Mouse (Mus musculus): ENCODE data around the gene Zscan10. TPM values are rescaled to one million over a fixed set of nuclear protein-coding genes. Genes with fewer than 3 reads are reported as not detected.
A peak's percentile ranks its signal among the peaks of the same experiment; 100 is the strongest.
"Not testable (repeated sequence)": the region's sequence is repeated elsewhere in the genome, so short reads cannot be mapped to it uniquely, and the experiment has no call there.

Zscan10 gene
- polyA plus RNA-seq, 1 experiment from 2014 or later: 0.25 TPM

DNA sequence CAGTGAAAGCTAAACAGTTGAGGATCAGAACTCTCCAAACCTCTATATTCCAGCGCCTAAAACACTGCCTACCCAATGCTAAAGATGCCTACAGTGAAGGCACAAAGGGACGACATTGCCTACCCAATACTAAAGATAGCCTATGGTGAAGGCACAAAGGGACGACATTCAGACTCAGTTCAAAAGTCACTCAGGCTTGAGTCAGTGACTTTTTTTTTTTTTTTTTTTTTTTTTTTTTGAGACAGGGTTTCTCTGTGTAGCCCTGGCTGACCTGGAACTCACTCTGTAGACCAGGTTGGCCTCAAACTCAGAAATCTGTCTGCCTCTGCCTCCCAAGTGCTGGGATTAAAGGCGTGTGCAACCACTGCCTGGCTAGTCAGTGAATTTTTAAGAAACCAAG, 5.5 kb upstream of the Zscan10 start:
- not testable (repeated sequence) for H3K27ac ChIP-seq (replicated peaks); H3K4me3 ChIP-seq; H3K9ac ChIP-seq; H3K4me2 ChIP-seq; H3K27me3 ChIP-seq; ATAC-seq (ENCODE audit: low FRiP score, low read depth); H3K36me3 ChIP-seq; H3K9me3 ChIP-seq
- WGBS: 71% methylated on average over 4 of the region's 4 CpGs
- H3K4me1 ChIP-seq (replicated peaks): peaks cover 26% of the 10 kb centered on the region

DNA sequence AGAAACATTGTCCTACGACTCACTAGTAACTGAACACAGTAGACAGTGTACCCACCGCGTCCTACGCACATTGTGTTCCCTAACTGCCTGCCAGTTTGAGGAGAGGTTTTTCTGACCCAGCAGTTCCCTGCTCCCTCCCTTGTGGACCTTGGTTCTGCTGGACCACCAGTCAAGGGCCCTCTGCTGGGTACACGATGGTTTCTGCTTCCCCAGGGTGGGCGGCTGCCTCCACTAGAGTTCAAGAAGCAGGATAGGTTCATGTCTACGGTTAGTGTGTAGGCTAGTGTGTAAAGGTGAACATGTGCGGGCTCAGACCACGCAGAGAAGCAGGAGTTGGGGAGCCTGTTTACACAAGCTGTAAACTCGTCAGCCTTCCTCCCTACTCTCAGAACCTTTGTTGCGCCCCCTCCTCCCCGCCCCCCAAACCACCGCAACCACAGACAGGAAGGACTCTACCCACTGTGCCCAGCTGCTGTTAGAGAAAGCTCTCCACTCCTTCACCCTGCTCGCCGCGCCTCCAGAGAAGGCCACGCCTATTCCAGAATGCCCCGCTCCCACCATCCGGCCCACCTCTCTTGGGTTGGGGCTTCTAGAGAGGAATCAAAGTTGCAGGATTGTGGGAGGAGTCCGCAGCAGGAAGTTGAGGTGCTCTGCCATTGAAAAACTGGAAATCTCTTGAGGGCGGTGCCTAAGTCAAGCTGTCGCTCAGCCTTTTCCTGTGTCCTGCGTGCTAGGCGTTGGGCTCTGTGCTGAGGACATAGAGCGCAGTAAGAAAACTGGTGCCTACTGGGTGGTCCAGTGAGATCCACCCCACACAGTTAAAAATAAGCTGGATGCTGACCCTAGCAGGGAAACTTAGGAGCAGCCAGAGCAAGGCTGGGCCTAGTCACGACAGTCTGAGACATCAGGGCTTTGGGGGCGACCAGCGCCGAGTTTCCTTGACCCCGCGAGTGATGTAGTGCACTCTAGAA, 1.8 kb upstream of the Zscan10 start, which contains the start of gene Zfp13:
Zfp13 (minus strand) TSS at position 906 of the 971 bp plus-strand sequence.
- no peaks in the 10 kb centered on the region for H3K27me3 ChIP-seq
- peaks cover 15% of the 10 kb centered on the region for H3K4me1 ChIP-seq (replicated peaks)
- H3K27ac ChIP-seq (replicated peaks): peak within 1 kb of the TSS; percentile 68
- 10% methylated on average over 31 of the region's 31 CpGs for WGBS
- peak; percentile 93 for ATAC-seq (ENCODE audit: low FRiP score, low read depth)
- peak within 1 kb of the TSS; percentile 43 for H3K9ac ChIP-seq
- H3K36me3 ChIP-seq: no peaks in the 10 kb centered on the region
- H3K9me3 ChIP-seq: no peaks in the 10 kb centered on the region
- peak within 1 kb of the TSS; percentile 74 for H3K4me2 ChIP-seq
- peak within 1 kb of the TSS; percentile 44 for H3K4me3 ChIP-seq

DNA sequence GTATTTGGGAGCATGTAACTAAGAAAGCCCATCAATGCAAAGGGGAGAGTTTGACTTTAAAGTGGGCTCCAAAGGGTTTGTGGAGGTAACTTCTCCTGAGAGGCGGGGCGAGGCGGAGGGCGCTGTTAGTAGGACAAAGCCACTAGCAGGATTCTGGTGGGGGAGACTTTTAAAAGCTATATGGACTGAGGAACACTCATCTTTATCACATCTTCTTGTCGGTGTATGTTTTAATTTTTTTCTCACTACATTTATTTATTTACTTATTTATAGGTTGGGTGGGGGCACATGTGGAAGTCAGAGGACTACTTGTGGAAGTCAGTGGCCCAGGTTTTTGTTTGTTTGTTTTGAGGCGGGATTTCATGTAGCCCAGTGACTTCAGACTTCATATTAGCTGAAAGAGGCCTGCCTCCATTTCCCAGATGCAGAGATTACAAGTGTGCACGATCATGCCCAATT, 1.0 kb upstream of the Zscan10 start:
- Histone ChIP-seq H3K9ac (peak overlapping the region; percentile 43), H3K27ac (replicated peaks) (peak overlapping the region; percentile 68)
- WGBS: 50% methylated on average over 7 of the region's 7 CpGs

DNA sequence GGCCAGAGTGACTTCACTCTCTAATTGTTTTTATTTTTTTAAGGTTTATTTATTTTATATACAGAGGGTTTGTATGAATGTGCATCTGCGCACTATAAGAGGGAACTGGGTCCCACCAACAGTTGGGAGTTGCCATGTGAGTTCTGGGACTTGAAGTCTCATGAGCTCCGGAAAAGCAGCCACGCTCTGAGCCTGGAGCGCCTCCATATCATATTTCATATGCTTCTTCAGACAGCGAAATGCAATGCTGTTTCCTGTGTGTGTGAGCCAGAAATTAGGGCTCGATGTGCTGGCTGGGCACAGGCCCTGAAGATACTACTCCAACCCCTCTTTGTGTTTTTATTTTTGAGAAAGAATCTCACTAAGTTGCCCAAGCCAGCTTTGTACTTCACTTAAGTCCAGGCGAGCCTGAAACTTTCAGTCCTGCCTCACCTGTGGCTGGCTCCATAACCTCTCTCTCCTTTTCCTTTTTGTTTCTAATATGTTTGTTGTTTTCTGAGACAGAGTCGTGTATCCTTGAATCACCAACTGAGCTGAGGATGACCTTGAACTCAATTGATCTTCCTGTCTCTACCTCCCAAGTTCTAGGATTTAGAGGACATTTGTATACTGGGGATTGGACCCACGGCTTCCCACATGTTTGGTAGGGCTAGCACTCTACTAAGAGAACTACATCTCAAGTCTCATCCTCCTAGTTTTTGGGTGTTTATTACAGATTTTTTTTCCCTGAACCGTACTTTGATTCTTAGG, 1.4 kb downstream of the Zscan10 start:
- no peak overlapping the region for H3K4me3 ChIP-seq
- H3K27me3 ChIP-seq: no peaks in the 10 kb centered on the region
- 54% methylated on average over 10 of the region's 10 CpGs for WGBS
- H3K36me3 ChIP-seq: no peaks in the 10 kb centered on the region
- no peak overlapping the region for H3K4me2 ChIP-seq
- no peak for ATAC-seq (ENCODE audit: low FRiP score, low read depth)
- H3K9me3 ChIP-seq: no peaks in the 10 kb centered on the region
- no peak overlapping the region for H3K27ac ChIP-seq (replicated peaks)
- peaks cover 15% of the 10 kb centered on the region for H3K4me1 ChIP-seq (replicated peaks)
- H3K9ac ChIP-seq: no peak overlapping the region

More for the DNA sequence above, 1.0 kb upstream of the Zscan10 start:
- Histone ChIP-seq H3K4me2 (peak overlapping the region; percentile 74), H3K9me3 (no peaks in the 10 kb centered on the region), H3K36me3 (no peaks in the 10 kb centered on the region), H3K27me3 (no peaks in the 10 kb centered on the region), H3K4me3 (peak overlapping the region; percentile 44), H3K4me1 (replicated peaks) (peaks cover 15% of the 10 kb centered on the region)
- ATAC-seq (ENCODE audit: low FRiP score, low read depth): no peak

DNA sequence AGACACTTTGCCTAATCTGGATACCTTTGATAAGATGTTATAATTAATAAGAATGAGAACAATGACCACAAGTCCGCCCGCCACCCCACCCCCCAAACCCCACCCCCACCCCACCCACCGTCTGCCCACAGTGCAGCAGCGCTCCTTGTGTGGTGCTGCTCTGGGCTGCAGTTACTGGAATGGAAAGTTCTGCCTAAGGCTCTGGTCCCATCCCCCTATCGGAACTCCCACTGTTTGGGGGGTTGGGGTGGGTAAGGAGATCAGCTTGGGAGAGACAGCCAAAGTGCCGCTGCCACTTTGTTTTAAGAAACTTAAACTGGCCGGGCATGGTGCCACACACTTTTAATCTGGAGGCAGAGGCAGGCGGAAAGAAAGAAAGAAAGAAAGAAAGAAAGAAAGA, 2.4 kb downstream of the Zscan10 start:
- peaks cover 15% of the 10 kb centered on the region for H3K4me1 ChIP-seq (replicated peaks)
- H3K9ac ChIP-seq: no peak overlapping the region
- H3K9me3 ChIP-seq: no peaks in the 10 kb centered on the region
- 23% methylated on average over 8 of the region's 8 CpGs for WGBS
- no peak for ATAC-seq (ENCODE audit: low FRiP score, low read depth)
- no peak overlapping the region for H3K27ac ChIP-seq (replicated peaks)
- no peak overlapping the region for H3K4me3 ChIP-seq
- H3K4me2 ChIP-seq: no peak overlapping the region; the same call in 1 of the 2 replicates
- H3K27me3 ChIP-seq: no peaks in the 10 kb centered on the region
- no peaks in the 10 kb centered on the region for H3K36me3 ChIP-seq

DNA sequence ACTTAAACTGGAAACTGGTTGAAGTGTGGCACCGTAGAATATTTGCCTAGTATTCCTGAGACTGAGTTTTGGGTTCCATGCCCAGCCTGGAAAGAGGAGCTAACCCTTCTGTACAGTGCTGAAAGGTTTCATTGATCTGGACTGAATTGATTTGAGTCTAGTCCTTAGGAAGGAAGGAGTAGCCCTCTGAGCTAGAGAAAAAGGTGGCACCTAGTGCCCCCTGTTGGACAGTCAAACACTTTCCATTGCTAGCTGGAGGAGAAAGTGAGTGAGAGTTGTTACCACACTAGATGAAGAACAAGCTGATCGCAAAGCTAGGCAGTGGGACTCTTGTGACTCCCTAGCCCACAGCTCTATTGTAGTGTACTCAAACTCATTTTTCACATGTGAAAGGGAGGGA, 2.9 kb downstream of the Zscan10 start:
- Histone ChIP-seq H3K9me3 (no peaks in the 10 kb centered on the region), H3K4me2 (no peak overlapping the region; the same call in 1 of the 2 replicates), H3K36me3 (no peaks in the 10 kb centered on the region), H3K4me1 (replicated peaks) (peaks cover 11% of the 10 kb centered on the region), H3K27ac (replicated peaks) (no peak overlapping the region), H3K27me3 (no peaks in the 10 kb centered on the region), H3K9ac (no peak overlapping the region), H3K4me3 (no peak overlapping the region)
- WGBS: 59% methylated on average over 2 of the region's 2 CpGs
- ATAC-seq (ENCODE audit: low FRiP score, low read depth): no peak

DNA sequence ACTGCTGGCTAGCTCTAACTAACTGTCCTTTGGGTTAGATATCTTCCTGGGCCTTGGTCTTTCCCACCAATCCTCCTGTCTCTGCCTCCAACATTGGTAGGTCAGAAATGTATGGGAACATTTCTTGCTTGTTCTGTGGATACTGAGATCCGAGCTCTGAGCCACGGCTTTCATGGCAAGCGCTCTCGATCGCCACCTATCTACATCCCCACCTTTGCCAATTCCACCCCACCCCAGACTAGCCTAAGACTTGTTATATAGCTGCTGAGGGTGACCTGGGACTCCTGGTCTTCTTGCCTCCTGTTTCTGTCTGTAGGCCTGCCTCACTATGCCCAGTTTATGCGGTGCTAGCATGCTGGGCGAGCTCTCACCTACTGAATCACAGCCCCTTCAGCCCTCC, 3.7 kb downstream of the Zscan10 start:
- Histone ChIP-seq H3K4me1 (replicated peaks) (peaks cover 2% of the 10 kb centered on the region), H3K36me3 (no peaks in the 10 kb centered on the region), H3K4me3 (no peak overlapping the region), H3K27ac (replicated peaks) (no peak overlapping the region), H3K27me3 (no peaks in the 10 kb centered on the region), H3K9me3 (no peaks in the 10 kb centered on the region), H3K4me2 (no peak overlapping the region), H3K9ac (no peak overlapping the region)
- ATAC-seq (ENCODE audit: low FRiP score, low read depth): no peak
- 85% methylated on average over 7 of the region's 7 CpGs for WGBS

DNA sequence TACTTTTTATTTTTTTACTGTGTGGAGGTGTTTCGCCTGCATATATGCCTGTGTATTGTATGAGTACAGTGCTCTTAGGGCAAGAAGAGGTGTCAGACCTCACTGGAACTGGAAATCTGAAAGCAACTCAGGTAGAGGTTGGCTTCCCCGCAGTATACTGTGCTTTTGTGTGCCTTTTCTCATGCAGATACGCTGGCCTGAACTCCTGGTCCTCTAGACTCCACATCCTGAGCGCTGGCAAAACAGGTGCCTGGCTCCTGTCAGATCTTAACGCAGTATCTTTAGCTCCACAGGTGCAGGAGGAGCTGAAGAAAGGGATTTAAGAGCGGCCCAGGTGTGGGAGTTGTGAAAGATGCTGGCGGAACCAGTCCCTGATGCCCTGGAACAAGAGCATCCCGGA, 4.6 kb downstream of the Zscan10 start:
- H3K4me3 ChIP-seq: no peak overlapping the region
- H3K27ac ChIP-seq (replicated peaks): no peak overlapping the region
- no peaks in the 10 kb centered on the region for H3K4me1 ChIP-seq (replicated peaks)
- ATAC-seq (ENCODE audit: low FRiP score, low read depth): no peak
- no peaks in the 10 kb centered on the region for H3K9me3 ChIP-seq
- H3K36me3 ChIP-seq: no peaks in the 10 kb centered on the region
- no peaks in the 10 kb centered on the region for H3K27me3 ChIP-seq
- no peak overlapping the region for H3K4me2 ChIP-seq
- no peak overlapping the region for H3K9ac ChIP-seq
- WGBS: 85% methylated on average over 8 of the region's 8 CpGs

DNA sequence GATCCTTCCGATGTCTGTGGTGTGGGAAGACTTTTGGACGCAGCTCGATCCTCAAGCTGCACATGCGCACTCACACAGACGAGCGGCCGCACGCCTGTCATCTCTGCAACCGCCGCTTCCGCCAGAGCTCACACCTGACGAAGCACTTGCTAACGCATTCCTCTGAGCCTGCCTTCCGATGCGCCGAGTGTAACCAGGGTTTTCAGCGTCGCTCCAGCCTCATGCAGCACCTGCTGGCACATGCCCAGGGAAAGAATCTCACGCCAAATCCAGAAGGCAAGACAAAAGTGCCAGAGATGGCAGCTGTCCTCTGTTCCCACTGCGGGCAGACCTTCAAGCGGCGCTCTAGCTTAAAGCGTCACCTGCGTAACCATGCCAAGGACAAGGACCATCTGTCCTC, 9.0 kb downstream of the Zscan10 start:
- no peaks in the 10 kb centered on the region for H3K36me3 ChIP-seq
- H3K4me3 ChIP-seq: no peak overlapping the region
- ATAC-seq (ENCODE audit: low FRiP score, low read depth): no peak
- WGBS: 93% methylated on average over 24 of the region's 24 CpGs
- H3K4me2 ChIP-seq: no peak overlapping the region
- H3K27ac ChIP-seq (replicated peaks): no peak overlapping the region
- H3K4me1 ChIP-seq (replicated peaks): no peaks in the 10 kb centered on the region
- H3K9ac ChIP-seq: no peak overlapping the region
- no peaks in the 10 kb centered on the region for H3K27me3 ChIP-seq
- H3K9me3 ChIP-seq: no peaks in the 10 kb centered on the region

DNA sequence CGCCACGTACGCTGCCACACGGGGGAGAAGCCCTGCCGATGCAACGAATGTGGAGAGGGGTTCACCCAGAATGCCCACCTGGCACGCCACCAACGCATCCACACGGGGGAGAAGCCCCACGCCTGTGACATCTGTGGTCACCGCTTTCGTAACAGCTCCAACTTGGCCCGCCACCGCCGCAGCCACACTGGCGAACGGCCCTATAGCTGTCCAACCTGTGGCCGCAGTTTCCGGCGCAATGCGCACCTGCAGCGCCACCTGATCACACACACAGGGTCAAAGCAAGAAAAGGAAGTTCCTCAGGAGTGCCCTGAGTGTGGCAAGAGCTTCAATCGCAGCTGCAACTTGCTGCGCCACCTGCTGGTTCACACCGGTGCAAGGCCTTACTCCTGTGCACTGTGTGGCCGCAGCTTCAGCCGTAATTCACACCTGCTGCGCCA, 9.7 kb downstream of the Zscan10 start:
- Histone ChIP-seq H3K9me3 (no peaks in the 10 kb centered on the region), H3K36me3 (no peaks in the 10 kb centered on the region), H3K4me3 (no peak overlapping the region), H3K4me1 (replicated peaks) (no peaks in the 10 kb centered on the region), H3K4me2 (no peak overlapping the region), H3K27me3 (no peaks in the 10 kb centered on the region), H3K9ac (no peak overlapping the region), H3K27ac (replicated peaks) (no peak overlapping the region)
- ATAC-seq (ENCODE audit: low FRiP score, low read depth): no peak
- WGBS: 84% methylated on average over 28 of the region's 28 CpGs

DNA sequence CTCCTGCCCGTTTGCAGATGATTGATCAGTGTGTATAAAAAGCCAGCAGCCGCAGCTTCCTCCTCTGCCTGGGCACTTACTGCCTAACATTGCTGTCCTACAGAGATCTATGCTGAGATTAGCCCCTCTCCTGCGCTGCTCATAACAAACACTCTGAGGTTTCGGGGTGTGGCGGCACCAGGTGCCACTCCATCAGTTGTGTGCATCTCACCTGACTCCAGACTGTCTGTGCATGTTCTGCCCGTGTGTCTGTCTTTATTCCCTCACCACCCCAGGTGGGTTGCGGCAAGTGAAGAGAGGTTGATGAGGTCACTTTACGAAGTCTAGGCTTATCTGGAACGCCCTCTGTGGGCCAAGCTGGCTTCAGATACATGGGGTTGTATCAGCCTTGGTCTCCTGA, 16.4 kb downstream of the Zscan10 start:
- Histone ChIP-seq H3K4me1 (replicated peaks) (no peaks in the 10 kb centered on the region), H3K4me2 (no peak overlapping the region), H3K9me3 (no peaks in the 10 kb centered on the region), H3K27ac (replicated peaks) (no peak overlapping the region), H3K4me3 (no peak overlapping the region), H3K9ac (no peak overlapping the region), H3K27me3 (no peaks in the 10 kb centered on the region), H3K36me3 (no peaks in the 10 kb centered on the region)
- WGBS: 68% methylated on average over 9 of the region's 9 CpGs
- no peak for ATAC-seq (ENCODE audit: low FRiP score, low read depth)

DNA sequence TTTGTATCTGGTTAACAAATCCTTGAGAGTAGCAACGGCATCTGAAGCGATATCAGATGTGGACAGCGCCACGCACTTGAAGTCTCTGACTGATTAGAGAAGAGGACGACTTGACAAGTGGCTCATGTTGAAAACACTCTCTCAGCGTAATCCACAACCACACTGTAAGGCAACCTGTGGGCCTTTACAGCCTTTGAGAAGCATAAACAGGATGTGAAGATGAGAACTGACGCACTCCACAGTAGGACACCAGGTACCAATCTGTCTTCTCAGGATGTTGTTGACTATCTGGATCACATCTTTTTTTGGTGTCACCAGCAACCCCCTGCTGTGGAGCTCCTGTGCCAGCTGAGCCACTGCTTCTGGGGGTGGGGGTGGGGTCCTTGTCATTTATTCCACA, 19.7 kb downstream of the Zscan10 start:
- H3K36me3 ChIP-seq: no peaks in the 10 kb centered on the region
- no peak overlapping the region for H3K4me2 ChIP-seq
- ATAC-seq (ENCODE audit: low FRiP score, low read depth): no peak
- no peak overlapping the region for H3K4me3 ChIP-seq
- H3K9me3 ChIP-seq: no peaks in the 10 kb centered on the region
- no peaks in the 10 kb centered on the region for H3K4me1 ChIP-seq (replicated peaks)
- no peaks in the 10 kb centered on the region for H3K27me3 ChIP-seq
- whole genome bisulfite sequencing: 82% methylated on average over 7 of the region's 7 CpGs
- H3K9ac ChIP-seq: no peak overlapping the region
- no peak overlapping the region for H3K27ac ChIP-seq (replicated peaks)
